Mouse (Mus musculus) cerebellum, adult 2 months (tissue): Measurements from ENCODE around the gene Fads3.
A peak's percentile ranks its signal among the peaks of the same experiment; 100 is the strongest.

Experiments
- CTCF ChIP-seq: fragments of 200-500 bp; IDR thresholded peaks from 2 replicates; pipeline ENCODE4 v1.5.1; 2011; ENCODE audit warnings: low read depth, mild to moderate bottlenecking, control low read depth, low read length, moderate library complexity, borderline replicate concordance; ENCODE audit not compliant: insufficient read depth
- POLR2A ChIP-seq: fragments of 200-500 bp; IDR thresholded peaks from 2 replicates; pipeline ENCODE4 v1.6.1; 2011; ENCODE audit warnings: low read length, control low read depth, borderline replicate concordance; ENCODE audit not compliant: insufficient read depth

GRCm38 (mm10) chr19:10059911-10060567 lies 18.7 kb downstream of the Fads3 start:
- TF ChIP-seq POLR2A, result no peak
- peak; percentile 87 for TF ChIP-seq CTCF
